Mouse (Mus musculus): Measurements from ENCODE around the gene Adgrf4. TPM values are rescaled to one million over a fixed set of nuclear protein-coding genes. Genes with fewer than 3 reads are reported as not detected.

Adgrf4 gene
- polyA plus RNA-seq, 1 experiment from 2014 or later = 4.1 TPM

DNA sequence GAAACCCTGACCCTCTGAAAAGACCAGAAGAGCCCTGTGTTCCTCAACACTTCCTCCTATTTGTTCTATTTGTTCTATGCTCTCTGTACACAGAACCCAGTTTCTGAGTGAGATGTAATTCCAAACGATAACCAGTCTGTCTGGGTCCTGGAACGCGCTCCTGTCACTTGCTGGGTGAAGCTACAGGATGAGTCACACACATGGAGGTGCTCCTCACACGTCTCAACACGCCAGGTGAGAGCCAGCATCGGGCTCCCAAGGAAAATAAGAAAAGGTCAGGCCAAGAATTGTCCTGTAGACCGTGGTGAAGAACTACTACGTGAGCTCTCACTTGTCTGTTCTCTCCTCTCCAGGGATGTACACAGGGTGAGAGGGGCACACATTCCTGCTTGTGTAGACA, 1.6 kb downstream of the Adgrf4 start:
- Histone ChIP-seq H3K4me3 (replicated peaks; ENCODE audit: low read length) (no peak overlapping the region), H3K9ac (ENCODE audit: low read length) (no peak overlapping the region), H3K36me3 (ENCODE audit: control insufficient read depth, insufficient read depth, low read length) (no peaks in the 10 kb centered on the region), H3K27me3 (ENCODE audit: control insufficient read depth, insufficient read depth, low read length) (no peaks in the 10 kb centered on the region), H3K4me2 (ENCODE audit: low read depth, low read length) (no peak overlapping the region), H3K27ac (ENCODE audit: low read length) (peak overlapping the region; percentile 25; the same call in 1 of the 2 replicates), H3K4me1 (ENCODE audit: control insufficient read depth, insufficient read depth, low read length) (no peaks in the 10 kb centered on the region), H3K9me3 (replicated peaks; ENCODE audit: control insufficient read depth, low read length) (no peaks in the 10 kb centered on the region)
- ATAC-seq (ENCODE audit: insufficient read depth, low FRiP score) = no peak; the same call in 1 of the 2 replicates
- 77% methylated on average over 8 of the region's 8 CpGs for WGBS

DNA sequence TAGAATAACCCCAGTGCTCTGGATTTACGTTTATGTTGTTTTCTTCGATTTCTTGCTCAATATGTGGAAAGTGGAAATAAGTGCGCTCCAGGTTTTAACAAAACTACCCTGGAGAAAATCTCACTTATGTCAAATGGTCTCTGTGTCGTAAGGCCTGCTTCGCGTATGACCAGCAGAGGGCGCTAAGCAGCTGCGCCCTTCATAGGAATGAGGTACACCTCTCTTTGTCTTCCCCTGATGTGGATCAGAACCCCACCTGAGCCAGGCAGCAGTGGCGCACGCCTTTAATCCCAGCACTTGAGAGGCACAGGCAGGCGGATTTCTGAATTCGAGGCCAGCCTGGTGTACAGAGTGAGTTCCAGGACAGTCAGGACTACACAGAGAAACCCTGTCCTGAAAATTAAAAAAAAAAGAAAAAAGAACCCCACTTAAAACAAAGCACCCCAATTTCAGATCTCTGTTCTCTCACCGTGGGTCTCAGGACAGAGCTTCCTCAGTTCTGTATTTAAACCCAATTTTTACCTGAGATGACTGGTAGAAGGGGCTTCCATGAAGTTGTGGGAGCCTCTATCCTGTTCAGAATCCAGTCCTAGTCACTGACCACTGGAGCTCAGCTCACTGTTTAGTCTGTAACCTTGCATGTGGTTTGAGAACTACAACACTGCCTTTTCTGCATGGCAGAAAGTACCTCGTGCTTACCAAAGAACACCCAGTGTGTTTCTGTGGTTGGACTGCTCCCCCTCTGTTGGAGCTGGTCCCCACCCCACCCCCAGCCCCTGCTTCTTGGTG, 33.3 kb downstream of the Adgrf4 start:
- no peaks in the 10 kb centered on the region for H3K27me3 ChIP-seq (ENCODE audit: control insufficient read depth, insufficient read depth, low read length)
- H3K36me3 ChIP-seq (ENCODE audit: control insufficient read depth, insufficient read depth, low read length) = no peaks in the 10 kb centered on the region
- no peaks in the 10 kb centered on the region for H3K4me1 ChIP-seq (ENCODE audit: control insufficient read depth, insufficient read depth, low read length)
- H3K9me3 ChIP-seq (replicated peaks; ENCODE audit: control insufficient read depth, low read length) = no peaks in the 10 kb centered on the region
- WGBS = 18% methylated on average over 14 of the region's 14 CpGs
- H3K4me3 ChIP-seq (replicated peaks; ENCODE audit: low read length) = no peak overlapping the region
- ATAC-seq (ENCODE audit: insufficient read depth, low FRiP score) = no peak
- H3K27ac ChIP-seq (ENCODE audit: low read length) = no peak overlapping the region
- no peak overlapping the region for H3K4me2 ChIP-seq (ENCODE audit: low read depth, low read length)
- no peak overlapping the region for H3K9ac ChIP-seq (ENCODE audit: low read length)

DNA sequence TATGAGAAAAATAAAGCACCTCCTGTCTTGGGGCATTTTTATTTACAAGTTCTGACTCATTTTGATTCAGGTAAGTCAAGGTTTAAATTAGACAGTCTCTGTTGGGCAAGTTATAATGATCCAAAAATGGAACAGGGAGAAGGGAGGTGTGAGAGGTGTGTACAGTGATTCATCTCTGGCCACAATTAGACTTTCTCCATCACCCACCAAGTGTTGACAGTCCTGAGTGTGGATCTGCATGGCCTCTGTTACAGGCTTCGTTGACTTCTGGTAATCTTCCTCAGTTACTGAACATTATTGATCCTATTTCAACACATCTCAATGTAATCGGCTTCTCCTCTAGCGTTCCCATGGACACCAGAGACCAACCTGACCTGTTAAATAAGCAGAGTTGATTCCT, 48.7 kb downstream of the Adgrf4 start:
- Histone ChIP-seq H3K27ac (ENCODE audit: low read length) (no peak overlapping the region), H3K4me1 (ENCODE audit: control insufficient read depth, insufficient read depth, low read length) (no peaks in the 10 kb centered on the region), H3K4me3 (replicated peaks; ENCODE audit: low read length) (no peak overlapping the region), H3K36me3 (ENCODE audit: control insufficient read depth, insufficient read depth, low read length) (no peaks in the 10 kb centered on the region), H3K9me3 (replicated peaks; ENCODE audit: control insufficient read depth, low read length) (no peaks in the 10 kb centered on the region), H3K27me3 (ENCODE audit: control insufficient read depth, insufficient read depth, low read length) (no peaks in the 10 kb centered on the region), H3K9ac (ENCODE audit: low read length) (no peak overlapping the region), H3K4me2 (ENCODE audit: low read depth, low read length) (no peak overlapping the region)
- WGBS = 74% methylated on average over 3 of the region's 3 CpGs
- ATAC-seq (ENCODE audit: insufficient read depth, low FRiP score) = no peak

DNA sequence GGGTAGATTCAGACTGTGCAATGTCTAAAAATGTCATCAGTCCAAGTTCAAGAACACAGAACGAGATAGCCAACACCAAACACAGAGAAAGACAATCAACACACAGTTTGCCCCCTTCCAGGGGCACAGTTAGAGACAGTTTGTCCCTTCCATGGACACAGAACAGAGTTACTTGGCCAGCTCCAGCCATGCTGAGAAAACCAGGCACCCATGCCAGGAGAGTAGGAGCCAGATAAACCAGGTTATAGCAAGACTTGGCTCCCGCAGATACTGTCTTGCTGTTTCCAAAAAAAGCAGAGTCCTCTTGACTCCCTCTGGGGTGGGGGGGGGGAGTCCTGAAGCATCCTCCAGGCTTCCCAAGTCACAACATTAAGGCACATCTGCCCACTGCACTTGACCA, 61.9 kb downstream of the Adgrf4 start:
- WGBS = 89% methylated on average over 2 of the region's 2 CpGs
- H3K36me3 ChIP-seq (ENCODE audit: control insufficient read depth, insufficient read depth, low read length) = no peaks in the 10 kb centered on the region
- no peaks in the 10 kb centered on the region for H3K4me1 ChIP-seq (ENCODE audit: control insufficient read depth, insufficient read depth, low read length)
- H3K9me3 ChIP-seq (replicated peaks; ENCODE audit: control insufficient read depth, low read length) = no peaks in the 10 kb centered on the region
- H3K9ac ChIP-seq (ENCODE audit: low read length) = no peak overlapping the region
- no peak for ATAC-seq (ENCODE audit: insufficient read depth, low FRiP score)
- no peak overlapping the region for H3K4me3 ChIP-seq (replicated peaks; ENCODE audit: low read length)
- no peaks in the 10 kb centered on the region for H3K27me3 ChIP-seq (ENCODE audit: control insufficient read depth, insufficient read depth, low read length)
- H3K4me2 ChIP-seq (ENCODE audit: low read depth, low read length) = no peak overlapping the region
- H3K27ac ChIP-seq (ENCODE audit: low read length) = no peak overlapping the region

DNA sequence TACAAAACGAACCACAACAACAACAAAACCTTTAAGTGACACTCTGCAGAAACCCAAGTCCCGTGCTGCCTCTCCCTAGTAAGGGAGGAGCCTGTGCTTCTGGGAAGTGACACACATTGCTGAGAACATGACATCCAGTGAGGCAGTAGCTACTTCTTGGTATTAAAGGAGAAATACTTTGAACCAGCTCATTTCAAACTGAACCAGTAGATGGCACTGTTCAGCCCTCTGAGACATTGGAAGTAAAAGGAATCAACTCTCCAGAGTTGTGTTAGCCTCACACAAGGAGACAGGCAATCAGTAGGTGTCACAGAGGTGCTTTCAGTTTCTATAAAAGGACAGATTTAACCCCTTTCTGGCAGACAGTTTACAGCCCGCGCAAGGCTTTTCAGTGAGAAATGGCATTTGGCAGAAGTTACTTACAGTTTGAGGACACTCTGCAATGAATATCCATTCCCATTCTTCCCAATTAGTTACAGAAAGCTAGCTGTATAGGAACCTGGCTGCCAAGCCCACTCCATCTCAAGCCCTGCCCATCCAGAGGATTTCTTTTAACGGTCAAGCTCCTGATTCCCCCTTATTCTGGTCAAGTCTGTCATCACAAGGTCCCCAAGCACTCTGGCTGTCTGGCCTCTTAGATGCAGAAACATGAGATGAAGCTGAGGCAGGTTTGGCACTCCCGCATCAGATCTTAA, 78.9 kb downstream of the Adgrf4 start:
- Histone ChIP-seq H3K27ac (ENCODE audit: low read length) (no peak overlapping the region), H3K4me3 (replicated peaks; ENCODE audit: low read length) (no peak overlapping the region), H3K36me3 (ENCODE audit: control insufficient read depth, insufficient read depth, low read length) (no peaks in the 10 kb centered on the region), H3K9ac (ENCODE audit: low read length) (no peak overlapping the region), H3K4me1 (ENCODE audit: control insufficient read depth, insufficient read depth, low read length) (no peaks in the 10 kb centered on the region), H3K4me2 (ENCODE audit: low read depth, low read length) (no peak overlapping the region), H3K9me3 (replicated peaks; ENCODE audit: control insufficient read depth, low read length) (no peaks in the 10 kb centered on the region), H3K27me3 (ENCODE audit: control insufficient read depth, insufficient read depth, low read length) (no peaks in the 10 kb centered on the region)
- WGBS = 35% methylated on average over 6 of the region's 6 CpGs
- no peak; the same call in 1 of the 2 replicates for ATAC-seq (ENCODE audit: insufficient read depth, low FRiP score)

DNA sequence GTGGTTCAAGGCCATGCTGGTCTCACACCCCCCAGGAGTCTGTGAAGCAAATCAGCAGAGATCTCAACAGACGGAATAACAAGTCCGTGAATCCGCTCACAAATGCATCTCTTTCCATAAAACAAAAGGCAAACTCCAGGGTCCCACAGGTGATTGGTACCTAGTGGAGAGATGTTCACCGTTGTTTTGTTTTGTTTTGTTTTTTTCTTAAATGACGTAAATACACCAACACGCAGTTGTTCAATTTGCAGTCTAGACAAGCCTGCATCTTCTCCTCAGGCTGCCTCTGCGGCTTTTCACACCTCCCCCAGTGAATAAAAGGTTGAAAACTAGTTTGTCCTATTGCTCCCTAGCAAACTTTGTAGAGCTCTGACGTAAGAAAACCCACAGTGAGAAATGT, 80.8 kb downstream of the Adgrf4 start, which contains the start of gene Opn5:
Gene Opn5 (minus strand): TSS at position 101 of the 400 bp plus-strand sequence.
- Histone ChIP-seq H3K27ac (ENCODE audit: low read length) (no peak within 1 kb of the TSS), H3K9me3 (replicated peaks; ENCODE audit: control insufficient read depth, low read length) (no peaks in the 10 kb centered on the region), H3K36me3 (ENCODE audit: control insufficient read depth, insufficient read depth, low read length) (no peaks in the 10 kb centered on the region), H3K4me1 (ENCODE audit: control insufficient read depth, insufficient read depth, low read length) (no peaks in the 10 kb centered on the region), H3K9ac (ENCODE audit: low read length) (no peak within 1 kb of the TSS), H3K27me3 (ENCODE audit: control insufficient read depth, insufficient read depth, low read length) (no peaks in the 10 kb centered on the region), H3K4me2 (ENCODE audit: low read depth, low read length) (no peak within 1 kb of the TSS), H3K4me3 (replicated peaks; ENCODE audit: low read length) (no peak within 1 kb of the TSS)
- no peak for ATAC-seq (ENCODE audit: insufficient read depth, low FRiP score)
- 75% methylated on average over 8 of the region's 8 CpGs for WGBS

DNA sequence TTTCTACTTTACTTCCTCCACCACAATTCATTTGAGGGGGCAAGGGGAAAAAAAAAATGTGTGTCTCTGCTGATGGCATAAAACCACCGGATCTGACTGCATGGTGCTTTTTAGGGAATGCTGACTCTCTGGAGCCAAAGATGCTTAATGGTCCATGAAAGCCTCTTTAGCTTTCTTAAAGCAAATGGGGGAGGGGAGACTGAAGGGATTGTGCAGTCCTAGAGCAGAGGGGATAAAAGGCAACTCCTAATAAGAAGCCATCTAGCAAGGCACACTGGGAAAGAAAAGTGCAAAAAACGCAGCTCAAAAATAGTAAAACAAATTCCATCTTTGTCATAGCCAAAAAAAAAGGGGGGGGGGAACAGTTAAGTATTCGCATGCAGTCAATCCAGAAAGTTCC, 83.8 kb downstream of the Adgrf4 start:
- Histone ChIP-seq H3K4me1 (ENCODE audit: control insufficient read depth, insufficient read depth, low read length) (no peaks in the 10 kb centered on the region), H3K36me3 (ENCODE audit: control insufficient read depth, insufficient read depth, low read length) (no peaks in the 10 kb centered on the region), H3K27ac (ENCODE audit: low read length) (no peak overlapping the region), H3K9ac (ENCODE audit: low read length) (no peak overlapping the region), H3K4me3 (replicated peaks; ENCODE audit: low read length) (no peak overlapping the region), H3K4me2 (ENCODE audit: low read depth, low read length) (no peak overlapping the region), H3K9me3 (replicated peaks; ENCODE audit: control insufficient read depth, low read length) (no peaks in the 10 kb centered on the region), H3K27me3 (ENCODE audit: control insufficient read depth, insufficient read depth, low read length) (no peaks in the 10 kb centered on the region)
- ATAC-seq (ENCODE audit: insufficient read depth, low FRiP score) = no peak
- 51% methylated on average over 3 of the region's 3 CpGs for WGBS

Other genes starting within 250 kb of the Adgrf4 start
- not detected in 2 replicates for gene Opn5, start 80.9 kb downstream of the Adgrf4 start, polyA plus RNA-seq (2015; fragmentation: Nextera tagmentation; extraction: Ambion mirVana)
- gene Adgrf2, start 49.9 kb upstream of the Adgrf4 start, polyA plus RNA-seq (2015; fragmentation: Nextera tagmentation; extraction: Ambion mirVana) = 2.5 and 3.4 TPM in 2 replicates
- 28.7 and 31.8 TPM in 2 replicates for gene Cd2ap, start 184.4 kb upstream of the Adgrf4 start, polyA plus RNA-seq (2015; fragmentation: Nextera tagmentation; extraction: Ambion mirVana)